Mouse (Mus musculus): Measurements from ENCODE around the gene Lypd6b.

DNA sequence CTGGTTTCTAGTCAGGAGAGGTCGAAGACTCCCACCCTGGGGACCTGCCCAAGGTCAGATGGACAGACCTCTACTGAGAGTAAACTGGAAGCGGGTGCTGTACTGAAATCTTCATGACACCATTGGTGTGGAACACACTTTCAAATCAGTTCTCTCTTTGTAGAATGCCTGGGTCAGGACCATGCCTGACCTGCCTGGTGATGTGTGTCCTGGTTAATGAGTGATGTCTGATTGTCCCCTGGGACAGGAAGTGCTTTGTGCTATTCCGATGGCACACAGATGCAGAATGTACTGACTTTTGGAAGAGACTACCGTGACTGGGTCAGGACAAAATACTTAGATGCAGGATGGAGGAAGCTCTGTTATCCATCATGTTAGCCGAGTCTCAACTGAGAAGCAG is 17.0 kb upstream of the Lypd6b start:
- TF ChIP-seq POLR2A (IDR thresholded peaks at IDR 0.05; ENCODE audit: extremely low read depth, insufficient read depth, low read length) (no peak), CTCF (IDR thresholded peaks at IDR 0.05; ENCODE audit: low read depth, low read length) (no peak)
